Mouse (Mus musculus): ENCODE measurements around the gene Gm20721. TPM values are rescaled to one million over a fixed set of nuclear protein-coding genes. Genes with fewer than 3 reads are reported as not detected.

Gene Gm20721
- polyA plus RNA-seq, 1 experiment from 2014 or later: 25.3 TPM

- Histone ChIP-seq H3K27me3 (peaks cover 25% of the 10 kb centered on the region), H3K4me1 (peaks cover 52% of the 10 kb centered on the region), H3K9me3 (peaks cover 53% of the 10 kb centered on the region), H3K36me3 (peaks cover 50% of the 10 kb centered on the region), H3K4me2 (replicated peaks) (peak overlapping the region; percentile 70), H3K4me3 (peak overlapping the region; percentile 66), H3K27ac (peak overlapping the region; percentile 86), H3K9ac (peak overlapping the region; percentile 81)
- WGBS: 53% methylated on average over 8 of the region's 8 CpGs
- ATAC-seq (ENCODE audit: low FRiP score, low read depth): no peak
Measured at GRCm38 (mm10) chr2:174294457-174294856, 52.1 kb downstream of the Gm20721 start.

- peaks cover 25% of the 10 kb centered on the region for H3K9me3 ChIP-seq
- H3K36me3 ChIP-seq: peaks cover 53% of the 10 kb centered on the region
- peaks cover 44% of the 10 kb centered on the region for H3K4me1 ChIP-seq
- ATAC-seq (ENCODE audit: low FRiP score, low read depth): no peak
- H3K9ac ChIP-seq: peak overlapping the region; percentile 36
- 36% methylated on average over 2 of the region's 2 CpGs for WGBS
- H3K4me3 ChIP-seq: peak overlapping the region; percentile 37
- H3K4me2 ChIP-seq (replicated peaks): peak overlapping the region; percentile 71
- H3K27ac ChIP-seq: no peak overlapping the region
- H3K27me3 ChIP-seq: peaks cover 21% of the 10 kb centered on the region
Measured at GRCm38 (mm10) chr2:174291662-174292030, 54.9 kb downstream of the Gm20721 start.

- peaks cover 39% of the 10 kb centered on the region for H3K4me1 ChIP-seq
- no peak overlapping the region for H3K27ac ChIP-seq
- peaks cover 58% of the 10 kb centered on the region for H3K36me3 ChIP-seq
- H3K9ac ChIP-seq: peak overlapping the region; percentile 36
- ATAC-seq (ENCODE audit: low FRiP score, low read depth): no peak
- peak overlapping the region; percentile 71 for H3K4me2 ChIP-seq (replicated peaks)
- H3K4me3 ChIP-seq: peak overlapping the region; percentile 37
- WGBS: 55% methylated on average over 8 of the region's 8 CpGs
- H3K27me3 ChIP-seq: peaks cover 26% of the 10 kb centered on the region
- H3K9me3 ChIP-seq: peaks cover 26% of the 10 kb centered on the region
Measured at GRCm38 (mm10) chr2:174291029-174291661, 55.4 kb downstream of the Gm20721 start.

- H3K36me3 ChIP-seq: peaks cover 64% of the 10 kb centered on the region
- WGBS: 45% methylated on average over 12 of the region's 12 CpGs
- H3K9me3 ChIP-seq: peaks cover 23% of the 10 kb centered on the region
- H3K4me3 ChIP-seq: no peak overlapping the region
- no peak overlapping the region for H3K27ac ChIP-seq
- H3K4me2 ChIP-seq (replicated peaks): no peak overlapping the region
- H3K27me3 ChIP-seq: peaks cover 45% of the 10 kb centered on the region
- H3K9ac ChIP-seq: no peak overlapping the region
- peaks cover 42% of the 10 kb centered on the region for H3K4me1 ChIP-seq
- ATAC-seq (ENCODE audit: low FRiP score, low read depth): no peak
Measured at GRCm38 (mm10) chr2:174288673-174289430, 57.7 kb downstream of the Gm20721 start.

GRCm38 (mm10) chr2:174287921-174288320 lies 58.6 kb downstream of the Gm20721 start:
- H3K27me3 ChIP-seq: peaks cover 48% of the 10 kb centered on the region
- peaks cover 66% of the 10 kb centered on the region for H3K36me3 ChIP-seq

GRCm38 (mm10) chr2:174285921-174286470 lies 60.5 kb downstream of the Gm20721 start:
- H3K9me3 ChIP-seq: peaks cover 23% of the 10 kb centered on the region
- WGBS: 51% methylated on average over 34 of the region's 34 CpGs
- H3K4me3 ChIP-seq: peak overlapping the region; percentile 45
- no peak for ATAC-seq (ENCODE audit: low FRiP score, low read depth)
- H3K4me1 ChIP-seq: peaks cover 15% of the 10 kb centered on the region
- peak overlapping the region; percentile 62 for H3K4me2 ChIP-seq (replicated peaks)
- peaks cover 51% of the 10 kb centered on the region for H3K27me3 ChIP-seq
- H3K27ac ChIP-seq: no peak overlapping the region
- H3K9ac ChIP-seq: peak overlapping the region; percentile 59
- H3K36me3 ChIP-seq: peaks cover 79% of the 10 kb centered on the region

More at GRCm38 (mm10) chr2:174287921-174288320, 58.6 kb downstream of the Gm20721 start:
- Histone ChIP-seq H3K27ac (no peak overlapping the region), H3K9ac (no peak overlapping the region), H3K4me2 (replicated peaks) (peak overlapping the region; percentile 62), H3K9me3 (peaks cover 23% of the 10 kb centered on the region), H3K4me3 (peak overlapping the region; percentile 45; the same call in 1 of the 2 replicates), H3K4me1 (peaks cover 35% of the 10 kb centered on the region)
- no peak for ATAC-seq (ENCODE audit: low FRiP score, low read depth)
- 41% methylated on average over 7 of the region's 7 CpGs for WGBS

- H3K9ac ChIP-seq: peak overlapping the region; percentile 59
- H3K4me3 ChIP-seq: peak overlapping the region; percentile 45
- 47% methylated on average over 58 of the region's 58 CpGs for WGBS
- peak overlapping the region; percentile 62 for H3K4me2 ChIP-seq (replicated peaks)
- peaks cover 51% of the 10 kb centered on the region for H3K27me3 ChIP-seq
- peaks cover 90% of the 10 kb centered on the region for H3K36me3 ChIP-seq
- H3K9me3 ChIP-seq: peaks cover 23% of the 10 kb centered on the region
- H3K27ac ChIP-seq: 0 out of 2 replicates have a peak overlapping the region, but pooled peaks have one; percentile 8
- H3K4me1 ChIP-seq: peaks cover 8% of the 10 kb centered on the region; the same call in 1 of the 2 replicates
- ATAC-seq (ENCODE audit: low FRiP score, low read depth): peak; percentile 49
Measured at GRCm38 (mm10) chr2:174284807-174285457, 61.6 kb downstream of the Gm20721 start.

GRCm38 (mm10) chr2:174284011-174284410 lies 62.5 kb downstream of the Gm20721 start, which contains the start of gene Gnas:
Gnas (plus strand) TSS chr2:174284320.
- Histone ChIP-seq H3K4me1 (0 out of 2 replicates have a peak, but pooled peaks cover 7% of the 10 kb centered on the region), H3K4me2 (replicated peaks) (peak within 1 kb of the TSS; percentile 62), H3K9me3 (peaks cover 23% of the 10 kb centered on the region), H3K9ac (peak within 1 kb of the TSS; percentile 59), H3K27ac (0 out of 2 replicates have a peak within 1 kb of the TSS, but pooled peaks have one; percentile 8), H3K27me3 (peaks cover 49% of the 10 kb centered on the region), H3K4me3 (peak within 1 kb of the TSS; percentile 45), H3K36me3 (peaks cover 96% of the 10 kb centered on the region)
- WGBS: 52% methylated on average over 19 of the region's 19 CpGs
- ATAC-seq (ENCODE audit: low FRiP score, low read depth): peak; percentile 68

GRCm38 (mm10) chr2:174283341-174283740 lies 63.2 kb downstream of the Gm20721 start:
- ATAC-seq (ENCODE audit: low FRiP score, low read depth): no peak
- Histone ChIP-seq H3K27ac (no peak overlapping the region), H3K27me3 (peaks cover 44% of the 10 kb centered on the region), H3K4me3 (peak overlapping the region; percentile 45), H3K36me3 (peaks cover 97% of the 10 kb centered on the region), H3K4me1 (0 out of 2 replicates have a peak, but pooled peaks cover 7% of the 10 kb centered on the region), H3K9ac (no peak overlapping the region), H3K9me3 (peaks cover 23% of the 10 kb centered on the region), H3K4me2 (replicated peaks) (peak overlapping the region; percentile 62)
- 53% methylated on average over 11 of the region's 11 CpGs for WGBS

Measured in limb, embryonic 13.5 days (tissue).